ENCODE assay signal across 8 mouse cellular contexts in genomic region chr1:74662253-74662865, GRCm38 (mm10). TPM values are rescaled to one million over a fixed set of nuclear protein-coding genes. Genes with fewer than 3 reads are reported as not detected.
A peak's percentile ranks its signal among the peaks of the same experiment; 100 is the strongest.
DNase-seq lines count a peak whose midpoint lies in the region; ATAC-seq and TF ChIP-seq lines count a peak whose summit lies in the region.

No protein-coding gene starts in this region.

- peak overlapping the region; percentile 88 for H3K27ac ChIP-seq in lung, embryonic 16.5 days (ENCODE audit: low read length)
- no peak overlapping the region for H3K27ac ChIP-seq in cortical plate, adult 2 months (ENCODE audit: insufficient read depth, low read length)
- peak overlapping the region; percentile 84 for H3K27ac ChIP-seq in hindbrain, embryonic 11.5 days (ENCODE audit: low read depth, low read length)
- peak overlapping the region; percentile 89; the same call in 1 of the 2 replicates for H3K27ac ChIP-seq in midbrain, embryonic 13.5 days

- no peaks in the 10 kb centered on the region for H3K27me3 ChIP-seq in lung, embryonic 16.5 days (ENCODE audit: control insufficient read depth, insufficient read depth, low read depth, low read length)
- H3K27me3 ChIP-seq in hindbrain, embryonic 11.5 days (ENCODE audit: control insufficient read depth, insufficient read depth, low read length), result no peaks in the 10 kb centered on the region
- H3K27me3 ChIP-seq in midbrain, embryonic 13.5 days, result no peaks in the 10 kb centered on the region

- H3K9ac ChIP-seq in lung, embryonic 16.5 days (ENCODE audit: low read length), result peak overlapping the region; percentile 86
- peak overlapping the region; percentile 91 for H3K9ac ChIP-seq in hindbrain, embryonic 11.5 days (ENCODE audit: low read depth, low read length)
- peak overlapping the region; percentile 83 for H3K9ac ChIP-seq in midbrain, embryonic 13.5 days (replicated peaks)

- WGBS in lung, embryonic 16.5 days, result 2% methylated on average over 13 of the region's 13 CpGs
- WGBS in hindbrain, embryonic 11.5 days, result 4% methylated on average over 13 of the region's 13 CpGs
- WGBS in midbrain, embryonic 13.5 days, result 2% methylated on average over 13 of the region's 13 CpGs

- H3K36me3 ChIP-seq in lung, embryonic 16.5 days (ENCODE audit: control insufficient read depth, insufficient read depth, low read length), result no peaks in the 10 kb centered on the region
- no peaks in the 10 kb centered on the region for H3K36me3 ChIP-seq in hindbrain, embryonic 11.5 days (ENCODE audit: control insufficient read depth, insufficient read depth, low read length)
- no peaks in the 10 kb centered on the region for H3K36me3 ChIP-seq in midbrain, embryonic 13.5 days

- no peak for TF ChIP-seq POLR2A in cortical plate, adult 2 months (IDR thresholded peaks at IDR 0.05; ENCODE audit: extremely low read depth, insufficient read depth, low read length)

- no peak for TF ChIP-seq CTCF in cortical plate, adult 2 months (IDR thresholded peaks at IDR 0.05; ENCODE audit: extremely low read depth, insufficient read depth, low read length)

- peak overlapping the region; percentile 92 for H3K4me3 ChIP-seq in lung, embryonic 16.5 days (ENCODE audit: low read length)
- H3K4me3 ChIP-seq in cortical plate, adult 2 months (ENCODE audit: insufficient read depth, low read length), result peak overlapping the region; percentile 79
- peak overlapping the region; percentile 83 for H3K4me3 ChIP-seq in hindbrain, embryonic 11.5 days (ENCODE audit: low read depth, low read length)
- H3K4me3 ChIP-seq in midbrain, embryonic 13.5 days (replicated peaks), result peak overlapping the region; percentile 82

- peak overlapping the region; percentile 80 for H3K4me2 ChIP-seq in lung, embryonic 16.5 days (ENCODE audit: low read depth, low read length)
- H3K4me2 ChIP-seq in hindbrain, embryonic 11.5 days (replicated peaks; ENCODE audit: low read depth, low read length), result peak overlapping the region; percentile 51
- peak overlapping the region; percentile 67 for H3K4me2 ChIP-seq in midbrain, embryonic 13.5 days (replicated peaks)

- no peak for DNase-seq in lung, adult 18-20 months
- DNase-seq in hindbrain, embryonic 11.5 days (ENCODE audit: low spot score), result peak; percentile 23
- DNase-seq in ovary, postnatal 36 days (ENCODE audit: low spot score), result no peak
- DNase-seq in T-cell, adult 2 months (ENCODE audit: low spot score), result no peak
- no peak for DNase-seq in urinary bladder, adult 2 months (ENCODE audit: low spot score)

- no peaks in the 10 kb centered on the region for H3K9me3 ChIP-seq in lung, embryonic 16.5 days (ENCODE audit: control insufficient read depth, low read length)
- H3K9me3 ChIP-seq in hindbrain, embryonic 11.5 days (ENCODE audit: control insufficient read depth, low read length), result no peaks in the 10 kb centered on the region
- no peaks in the 10 kb centered on the region for H3K9me3 ChIP-seq in midbrain, embryonic 13.5 days

- peaks cover 16% of the 10 kb centered on the region for H3K4me1 ChIP-seq in lung, embryonic 16.5 days (replicated peaks; ENCODE audit: control insufficient read depth, insufficient read depth, low read length)
- H3K4me1 ChIP-seq in cortical plate, adult 2 months (ENCODE audit: control insufficient read depth, insufficient read depth, low read length), result peaks cover 2% of the 10 kb centered on the region; the same call in 1 of the 2 replicates
- H3K4me1 ChIP-seq in hindbrain, embryonic 11.5 days (replicated peaks; ENCODE audit: control insufficient read depth, insufficient read depth, low read length), result no peaks in the 10 kb centered on the region
- peaks cover 12% of the 10 kb centered on the region for H3K4me1 ChIP-seq in midbrain, embryonic 13.5 days (replicated peaks)

- no peak for ATAC-seq in lung, embryonic 16.5 days (ENCODE audit: low read depth)
- peak; percentile 34; the same call in 1 of the 2 replicates for ATAC-seq in hindbrain, embryonic 11.5 days (ENCODE audit: low FRiP score)
- no peak for ATAC-seq in midbrain, embryonic 13.5 days

RNA-seq across cellular contexts. Expression of gene Ttll4, which starts 0.8 kb away (rescaled TPM):
- polyA plus RNA-seq in lung, embryonic 16.5 days (2015; fragmentation: Nextera tagmentation; extraction: Ambion mirVana), result 15.8 and 16.5 TPM in 2 replicates
- polyA plus RNA-seq in cortical plate, adult 2 months (2012; rRNA removed), result 17.0 and 17.7 TPM in 2 replicates
- polyA plus RNA-seq in hindbrain, embryonic 11.5 days (2014; fragmentation: Nextera tagmentation; extraction: Ambion mirVana), result 25.6 and 38.0 TPM in 2 replicates
- polyA plus RNA-seq in midbrain, embryonic 13.5 days (2015; fragmentation: Nextera tagmentation; extraction: Ambion mirVana), result 16.0 and 18.2 TPM in 2 replicates
- 13.8 and 15.7 TPM in 2 replicates for polyA plus RNA-seq in urinary bladder, adult 2 months (2012; rRNA removed)

RNA-seq across cellular contexts. Expression of gene Cyp27a1, which starts 51.0 kb away (rescaled TPM):
- polyA plus RNA-seq in lung, embryonic 16.5 days (2015; fragmentation: Nextera tagmentation; extraction: Ambion mirVana), result 2.6 and 4.4 TPM in 2 replicates
- 9.9 and 12.5 TPM in 2 replicates for polyA plus RNA-seq in cortical plate, adult 2 months (2012; rRNA removed)
- polyA plus RNA-seq in hindbrain, embryonic 11.5 days (2014; fragmentation: Nextera tagmentation; extraction: Ambion mirVana), result 6.4 TPM in 2 replicates
- 2.9 and 3.3 TPM in 2 replicates for polyA plus RNA-seq in midbrain, embryonic 13.5 days (2015; fragmentation: Nextera tagmentation; extraction: Ambion mirVana)
- polyA plus RNA-seq in urinary bladder, adult 2 months (2012; rRNA removed), result 67.0 and 71.9 TPM in 2 replicates
